Mouse (Mus musculus) MEL (cell line): ENCODE results near the gene Asxl2. TPM values are rescaled to one million over a fixed set of nuclear protein-coding genes. Genes with fewer than 3 reads are reported as not detected.

ENCODE experiments used
- polyA plus RNA-seq, 2 experiments: library from polyadenylated mRNA; stranded (reverse) in 1 of 2; unstranded in 1 of 2; fragments of >175 nt in 1 of 2; fragments of >200 nt in 1 of 2; gene quantifications; 2 replicates each; pipeline versions ENCODE4 v1.2.1 to v1.2.4; 2012; ENCODE audit warnings: low replicate concordance in 2 of 2, low read depth in 1 of 2; ENCODE audit not compliant: insufficient read length in 2 of 2, insufficient read depth in 1 of 2, missing spikeins in 1 of 2
- total RNA-seq: library from RNA; depleted of rRNA; stranded (reverse); fragments of 300-350 nt; gene quantifications from 2 replicates; pipeline ENCODE4 v1.2.3, GENCODE M21; 2012; rRNA removed

Asxl2 gene
- total and polyA plus RNA-seq, 3 experiments, result 18.8 to 62.0 (median 26.2) TPM

Other genes with a start within 250 kb of the Asxl2 start
- gene Rab10, start 116.9 kb upstream of the Asxl2 start, total RNA-seq, result 62.5 and 67.7 TPM in 2 replicates
- gene Rab10, start 116.9 kb upstream of the Asxl2 start, polyA plus RNA-seq, result 10 to 100 TPM; 41.3 to 71.8 TPM
- gene Kif3c, start 61.7 kb upstream of the Asxl2 start, total RNA-seq, result 2.5 and 3.4 TPM in 2 replicates
- gene Kif3c, start 61.7 kb upstream of the Asxl2 start, polyA plus RNA-seq, result 1 to 10 TPM in 1 of 2 experiments, not detected in 1; 5.6 TPM
- 18.6 and 20.6 TPM in 2 replicates for gene Dtnb, start 145.5 kb downstream of the Asxl2 start, total RNA-seq
- gene Dtnb, start 145.5 kb downstream of the Asxl2 start, polyA plus RNA-seq, result 10 to 100 TPM in 1 of 2 experiments, not detected in 1; 24.9 TPM